Mouse (Mus musculus) heart, adult 2 months (tissue): ENCODE data around the gene Ift81. TPM values are rescaled to one million over a fixed set of nuclear protein-coding genes. Genes with fewer than 3 reads are reported as not detected.

Experiments
- DNase-seq, 2 experiments: peaks; one replicate each; pipeline ENCODE4 v3.0.0; 2021
- H3K27ac ChIP-seq: fragments of 200-600 bp; 2 replicates; pipeline ENCODE4 v1.8.1; 2022
- H3K27me3 ChIP-seq: fragments of 200-500 bp; 2 replicates; pipeline ENCODE4 v1.6.1; 2012; ENCODE audit warnings: mild to moderate bottlenecking, low read length, inconsistent platforms, mixed read lengths; ENCODE audit not compliant: control insufficient read depth, insufficient read depth
- H3K36me3 ChIP-seq: fragments of 200-500 bp; 2 replicates; pipeline ENCODE4 v1.6.1; 2012; ENCODE audit warnings: low read length, inconsistent platforms; ENCODE audit not compliant: control insufficient read depth, insufficient read depth
- H3K4me1 ChIP-seq: fragments of 200-500 bp; 2 replicates; pipeline ENCODE4 v1.6.1; 2011; ENCODE audit warnings: low read length; ENCODE audit not compliant: control insufficient read depth, insufficient read depth
- H3K4me3 ChIP-seq: fragments of 200-600 bp; 2 replicates; pipeline ENCODE4 v1.8.1; 2022
- H3K79me2 ChIP-seq: fragments of 200-500 bp; replicated peaks from 2 replicates; pipeline ENCODE4 v1.6.1; 2012; ENCODE audit warnings: mild to moderate bottlenecking, inconsistent platforms, low read length, moderate library complexity, mixed read lengths; ENCODE audit not compliant: control insufficient read depth, insufficient read depth
- H3K9ac ChIP-seq: fragments of 200-500 bp; 2 replicates; pipeline ENCODE4 v1.6.1; 2012; ENCODE audit warnings: low read depth, mild to moderate bottlenecking, control low read depth, inconsistent platforms, low read length, mixed read lengths
- CTCF ChIP-seq: fragments of 200-600 bp; IDR thresholded peaks from 2 replicates; pipeline ENCODE4 v1.8.1; 2022; ENCODE audit warnings: antibody characterized with exemption, mild to moderate bottlenecking, moderate library complexity
- EP300 ChIP-seq: fragments of 200-500 bp; IDR thresholded peaks from 2 replicates; pipeline ENCODE4 v1.6.1; 2011; ENCODE audit warnings: low read depth, low read length, control low read depth; ENCODE audit not compliant: insufficient read depth
- POLR2A ChIP-seq: fragments of 200-500 bp; IDR thresholded peaks from 2 replicates; pipeline ENCODE4 v1.6.1; 2011; ENCODE audit warnings: mild to moderate bottlenecking, low read depth, low read length, control low read depth; ENCODE audit not compliant: insufficient read depth
- WGBS: fragments of 180-500 bp; shearing (Covaris S2); methylation state at CpG from one replicate; pipeline ENCODE4 v1.1.7; 2018; 5-methylcytosine and 5-hydroxymethylcytosine counted together
- intact Hi-C: fragments of 180-260 bp; cut with DNase I; formaldehyde crosslinking; loops from one replicate; pipeline ENCODE4 v1.15.1; 2025
- polyA plus RNA-seq: library from polyadenylated mRNA; depleted of rRNA; stranded (reverse); fragments of >200 nt; gene quantifications from 2 replicates; pipeline ENCODE4 v1.2.3, GENCODE M21; 2012
- total RNA-seq, 2 experiments: library from RNA; stranded (reverse); gene quantifications; 2 replicates each; pipeline ENCODE4 v1.2.3; 2021

The Ift81 gene
- total and polyA plus RNA-seq, 3 experiments = 11.4 to 97.0 (median 78.1) TPM

DNA sequence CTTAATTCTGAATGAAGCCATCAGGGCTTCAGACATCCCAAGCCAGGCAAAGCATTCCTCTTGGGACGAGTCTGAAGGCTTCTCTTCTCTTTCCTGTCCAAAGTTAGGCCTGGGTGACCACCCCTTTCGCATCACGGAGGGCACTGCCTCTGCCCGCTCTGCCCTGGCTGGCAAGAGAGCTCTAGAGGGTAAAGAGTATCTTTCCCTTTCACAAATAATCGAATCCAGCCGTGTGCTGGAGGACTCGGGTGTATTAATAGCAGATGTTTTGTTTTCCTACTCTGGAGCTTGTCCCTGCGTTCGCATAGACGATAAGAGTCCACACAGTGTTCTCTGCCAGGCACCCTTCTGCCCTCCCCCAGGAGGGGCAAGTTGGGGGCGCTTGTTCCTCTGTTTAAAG lies 86.6 kb downstream of the Ift81 start:
- Histone ChIP-seq H3K27ac (peak overlapping the region; percentile 88), H3K27me3 (no peaks in the 10 kb centered on the region), H3K4me1 (peaks cover 24% of the 10 kb centered on the region), H3K4me3 (0 out of 2 replicates have a peak overlapping the region, but pooled peaks have one; percentile 3), H3K79me2 (no peaks in the 10 kb centered on the region), H3K9ac (peak overlapping the region; percentile 38), H3K36me3 (no peaks in the 10 kb centered on the region)
- no peak for TF ChIP-seq EP300
- DNase-seq = peak in 1 of 2 experiments; percentile 58
- WGBS = 26% methylated on average over 11 of the region's 11 CpGs
- intact Hi-C loops = loop anchor here (2.0 to 5.0 kb wide), 3 partner anchors 15 to 93 kb away; no protein-coding TSS in a partner anchor

DNA sequence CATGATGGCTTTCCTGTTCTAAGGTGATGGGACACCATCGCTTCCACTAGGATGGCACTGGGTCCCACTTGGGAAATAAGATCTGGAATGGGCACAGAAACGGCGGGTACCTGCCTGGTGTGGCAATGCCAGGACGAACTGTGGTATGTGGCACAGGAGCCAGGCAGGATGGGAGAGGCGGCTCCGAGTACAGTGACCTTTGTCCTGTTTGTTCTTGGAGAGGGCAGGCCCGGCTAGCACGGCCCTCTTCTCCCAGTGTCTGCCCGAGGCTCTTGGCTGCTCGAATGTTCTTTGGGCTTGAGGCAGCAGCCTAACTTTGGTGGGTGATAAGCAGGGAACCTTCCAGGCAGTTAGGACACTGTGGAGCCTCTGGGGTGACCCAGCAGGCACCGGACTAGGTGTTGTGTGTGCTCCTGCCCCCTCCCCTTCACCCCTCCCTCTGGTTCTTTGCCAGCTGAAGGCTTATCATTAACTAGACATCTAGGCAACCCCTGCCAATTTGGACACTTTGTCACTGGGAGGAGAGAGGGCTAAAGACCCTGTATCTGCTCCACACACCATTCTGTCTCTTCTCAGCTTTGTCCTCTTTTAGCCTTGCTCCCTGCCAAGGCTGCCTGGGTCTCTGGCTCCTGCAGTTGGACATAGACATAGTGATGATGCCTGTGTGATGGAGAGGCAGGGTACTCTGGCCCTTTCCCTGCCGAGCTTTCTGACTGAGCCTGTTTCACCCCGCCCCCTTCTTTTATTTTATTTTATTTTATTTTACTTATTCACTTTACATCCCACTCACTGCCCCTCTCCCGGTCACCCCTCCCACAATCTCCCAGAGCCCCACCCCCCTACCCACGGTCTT lies 87.2 kb downstream of the Ift81 start:
- Histone ChIP-seq H3K27ac (peak overlapping the region; percentile 88), H3K36me3 (no peaks in the 10 kb centered on the region), H3K27me3 (no peaks in the 10 kb centered on the region), H3K9ac (peak overlapping the region; percentile 49), H3K79me2 (no peaks in the 10 kb centered on the region), H3K4me3 (0 out of 2 replicates have a peak overlapping the region, but pooled peaks have one; percentile 3), H3K4me1 (peaks cover 24% of the 10 kb centered on the region)
- intact Hi-C loops = loop anchor here (2.0 to 5.0 kb wide), 2 partner anchors 35 to 94 kb away; no protein-coding TSS in a partner anchor
- DNase-seq = peak; percentile 68 to 85
- 38% methylated on average over 15 of the region's 15 CpGs for WGBS
- TF ChIP-seq POLR2A (peak; percentile 33), EP300 (no peak; the same call in 1 of the 2 replicates)

DNA sequence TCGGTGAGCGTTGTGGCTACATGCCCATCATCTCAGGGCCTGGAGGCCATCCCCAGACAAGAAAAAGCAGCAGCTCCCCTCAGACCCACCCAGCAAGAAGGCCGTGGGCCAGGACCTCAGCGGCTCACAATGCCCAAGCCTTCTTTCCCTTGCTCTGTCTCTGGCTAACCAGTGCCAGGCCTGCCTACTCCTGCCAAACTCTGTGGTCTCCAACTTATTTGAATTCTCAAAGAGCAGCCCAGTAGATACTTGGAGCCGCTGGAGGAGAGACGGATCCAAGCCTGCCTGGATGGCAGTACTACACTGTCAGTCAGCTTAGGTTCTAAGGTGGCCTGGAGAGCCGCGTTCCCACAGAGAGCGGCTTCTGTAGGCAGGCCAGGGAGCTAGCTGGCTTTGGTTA lies 87.9 kb downstream of the Ift81 start:
- H3K27ac ChIP-seq = peak overlapping the region; percentile 88
- H3K4me3 ChIP-seq = no peak overlapping the region
- H3K9ac ChIP-seq = peak overlapping the region; percentile 49
- H3K79me2 ChIP-seq = no peaks in the 10 kb centered on the region
- no peak for TF ChIP-seq CTCF
- TF ChIP-seq POLR2A = peak; percentile 34
- H3K27me3 ChIP-seq = no peaks in the 10 kb centered on the region
- peak; percentile 54 to 56 for DNase-seq
- intact Hi-C loops = loop anchor here (2.0 to 5.0 kb wide), 2 partner anchors 36 to 94 kb away; no protein-coding TSS in a partner anchor
- WGBS = 45% methylated on average over 9 of the region's 9 CpGs
- peaks cover 24% of the 10 kb centered on the region for H3K4me1 ChIP-seq
- no peaks in the 10 kb centered on the region for H3K36me3 ChIP-seq

DNA sequence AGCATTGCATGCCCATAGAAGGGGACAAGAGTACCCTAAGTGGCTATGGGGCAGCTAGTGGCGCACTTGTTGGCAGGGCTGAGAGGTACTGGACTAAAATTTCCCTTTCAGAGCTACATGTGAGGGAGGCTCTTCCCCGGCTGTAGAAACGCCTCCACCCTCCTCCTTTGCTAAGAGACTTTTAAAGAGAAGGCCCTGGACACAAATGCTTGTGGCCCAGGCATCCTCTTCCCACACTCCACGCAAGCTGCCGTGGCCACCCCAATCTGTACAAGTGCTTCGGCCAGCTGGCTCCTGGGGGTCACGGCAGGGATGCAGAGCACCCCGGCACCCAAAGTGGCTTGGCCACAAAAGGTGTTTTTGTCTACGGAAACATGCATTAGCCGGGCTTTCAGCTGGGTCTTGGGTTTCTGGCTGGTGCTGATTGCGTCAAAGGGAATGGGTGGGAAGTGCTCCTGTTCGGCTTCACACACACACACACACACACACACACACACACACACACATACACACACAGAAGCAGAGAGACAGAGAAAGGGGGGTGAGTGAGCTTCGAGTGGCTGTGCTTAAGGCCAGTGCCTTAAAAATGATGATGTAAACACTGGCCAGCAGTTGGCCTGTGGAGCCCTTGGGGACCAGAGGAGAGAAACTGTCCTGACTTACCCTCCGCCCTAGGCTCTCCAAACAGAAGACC lies 88.9 kb downstream of the Ift81 start:
- intact Hi-C loops = loop anchor here (2.0 to 5.0 kb wide), 2 partner anchors 15 to 37 kb away; no protein-coding TSS in a partner anchor
- H3K4me1 ChIP-seq = peaks cover 22% of the 10 kb centered on the region

DNA sequence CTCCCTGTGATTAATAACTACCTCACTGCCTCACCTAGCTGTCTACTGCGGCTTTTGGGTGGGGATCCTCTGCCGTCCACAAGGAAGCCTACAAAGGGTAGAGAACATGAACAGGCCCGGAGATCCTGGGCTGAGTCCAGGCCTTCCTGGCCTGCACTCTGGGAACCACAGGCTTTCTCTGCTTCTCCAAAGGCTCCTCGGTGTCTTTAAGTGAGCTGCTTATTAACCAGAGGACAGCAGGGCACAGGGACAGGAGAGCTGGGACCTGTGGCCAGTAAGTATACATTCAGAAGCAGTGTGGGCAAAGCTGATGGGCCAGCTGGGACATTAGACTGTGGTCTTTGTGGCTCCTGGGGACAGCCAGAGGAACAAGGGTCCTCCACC lies 89.5 kb downstream of the Ift81 start:
- Histone ChIP-seq H3K9ac (peak overlapping the region; percentile 58), H3K4me3 (no peak overlapping the region), H3K27ac (peak overlapping the region; percentile 88), H3K36me3 (no peaks in the 10 kb centered on the region), H3K27me3 (no peaks in the 10 kb centered on the region), H3K79me2 (no peaks in the 10 kb centered on the region), H3K4me1 (peaks cover 22% of the 10 kb centered on the region)
- TF ChIP-seq EP300 = no peak
- no peak for TF ChIP-seq CTCF
- TF ChIP-seq POLR2A = no peak
- 49% methylated on average over 4 of the region's 4 CpGs for WGBS
- DNase-seq = peak; percentile 45 to 55
- intact Hi-C loops = loop anchor here (2.0 to 5.0 kb wide), 2 partner anchors 14 to 37 kb away; no protein-coding TSS in a partner anchor

More for the DNA sequence above, 88.9 kb downstream of the Ift81 start:
- Histone ChIP-seq H3K27me3 (no peaks in the 10 kb centered on the region), H3K79me2 (no peaks in the 10 kb centered on the region), H3K27ac (peak overlapping the region; percentile 88), H3K9ac (peak overlapping the region; percentile 58), H3K4me3 (peak overlapping the region; percentile 6; the same call in 1 of the 2 replicates), H3K36me3 (no peaks in the 10 kb centered on the region)
- peak; percentile 58 for DNase-seq
- 40% methylated on average over 14 of the region's 14 CpGs for WGBS
- TF ChIP-seq POLR2A (0 out of 2 replicates have a peak, but pooled peaks have one; percentile 45), CTCF (no peak), EP300 (no peak)

DNA sequence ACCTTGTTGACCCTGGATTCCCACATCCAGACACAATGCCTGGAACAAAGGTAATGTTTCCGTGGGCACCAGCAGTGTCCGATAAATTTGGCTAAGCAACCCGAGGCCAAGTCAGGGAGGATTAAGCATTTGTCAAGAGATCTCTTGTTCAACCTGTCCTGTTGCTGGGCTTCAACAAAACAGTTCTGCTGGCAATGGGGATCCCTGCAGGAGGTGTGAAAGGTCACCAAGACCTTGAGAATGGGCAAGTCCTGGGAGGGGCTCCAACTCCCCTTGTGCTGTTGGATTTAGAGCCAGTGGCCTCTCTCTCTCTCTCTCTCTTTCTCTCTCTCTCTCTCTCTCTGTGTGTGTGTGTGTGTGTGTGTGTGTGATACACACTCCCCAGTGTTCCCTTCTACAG lies 90.1 kb downstream of the Ift81 start:
- WGBS = 52% methylated on average over 3 of the region's 3 CpGs
- no peaks in the 10 kb centered on the region for H3K79me2 ChIP-seq
- H3K4me1 ChIP-seq = peaks cover 23% of the 10 kb centered on the region
- intact Hi-C loops = loop anchor here (2.0 kb wide), 1 partner anchor 13 kb away; no protein-coding TSS in a partner anchor
- peak in 1 of 2 experiments; percentile 65 for DNase-seq
- no peak for TF ChIP-seq POLR2A
- peak; percentile 52; the same call in 1 of the 2 replicates for TF ChIP-seq EP300
- H3K36me3 ChIP-seq = no peaks in the 10 kb centered on the region
- no peak overlapping the region for H3K9ac ChIP-seq
- H3K4me3 ChIP-seq = no peak overlapping the region
- H3K27ac ChIP-seq = peak overlapping the region; percentile 88
- H3K27me3 ChIP-seq = no peaks in the 10 kb centered on the region
